Mouse (Mus musculus) macrophage (primary cell): ENCODE measurements around the gene Aff1. TPM values are rescaled to one million over a fixed set of nuclear protein-coding genes. Genes with fewer than 3 reads are reported as not detected.

Experiments used
- H3K27ac ChIP-seq: fragments of 350-480 bp; formaldehyde crosslinking; 2 replicates; pipeline ENCODE4 v1.9.0; 2021
- H3K36me3 ChIP-seq: fragments of 350-480 bp; formaldehyde crosslinking; 2 replicates; pipeline ENCODE4 v1.9.0; 2021; ENCODE audit errors: inconsistent target
- H3K4me3 ChIP-seq: fragments of 350-480 bp; formaldehyde crosslinking; 2 replicates; pipeline ENCODE4 v1.9.0; 2021; ENCODE audit errors: inconsistent target
- H3K79me2 ChIP-seq: fragments of 350-480 bp; formaldehyde crosslinking; 2 replicates; pipeline ENCODE4 v1.9.0; 2021; ENCODE audit errors: inconsistent target
- WGBS: methylation state at CpG from one replicate; pipeline ENCODE4 v1.1.7; 2026; ENCODE audit warnings: inconsistent platforms; ENCODE audit not compliant: missing documents; 5-methylcytosine and 5-hydroxymethylcytosine counted together
- polyA plus RNA-seq: library from polyadenylated mRNA; stranded (reverse); fragments of 250-400 nt; gene quantifications from 3 replicates; pipeline ENCODE4 v1.2.4, GENCODE M21; 2018; ENCODE audit warnings: inconsistent platforms

The Aff1 gene
- polyA plus RNA-seq, 1 experiment from 2014 or later = 46.7 TPM

- Histone ChIP-seq H3K27ac (no peak overlapping the region), H3K79me2 (peaks cover 100% of the 10 kb centered on the region), H3K36me3 (peaks cover 68% of the 10 kb centered on the region), H3K4me3 (no peak overlapping the region)
- 89% methylated on average over 16 of the region's 16 CpGs for WGBS
Measured at GRCm38 (mm10) chr5:103814551-103815248, 122.5 kb downstream of the Aff1 start.

GRCm38 (mm10) chr5:103815249-103815617 is 123.1 kb downstream of the Aff1 start:
- peaks cover 100% of the 10 kb centered on the region for H3K79me2 ChIP-seq
- H3K4me3 ChIP-seq = no peak overlapping the region
- WGBS = 66% methylated on average over 4 of the region's 4 CpGs
- H3K27ac ChIP-seq = no peak overlapping the region
- peaks cover 71% of the 10 kb centered on the region for H3K36me3 ChIP-seq

GRCm38 (mm10) chr5:103816718-103817117 is 124.5 kb downstream of the Aff1 start:
- Histone ChIP-seq H3K4me3 (no peak overlapping the region), H3K36me3 (peaks cover 73% of the 10 kb centered on the region), H3K27ac (no peak overlapping the region), H3K79me2 (peaks cover 100% of the 10 kb centered on the region)
- 100% methylated on average over 3 of the region's 3 CpGs for WGBS

- Histone ChIP-seq H3K79me2 (peaks cover 100% of the 10 kb centered on the region), H3K27ac (no peak overlapping the region), H3K4me3 (no peak overlapping the region), H3K36me3 (peaks cover 73% of the 10 kb centered on the region)
- WGBS = 36% methylated on average over 1 of the region's 1 CpGs
Measured at GRCm38 (mm10) chr5:103817754-103818153, 125.6 kb downstream of the Aff1 start.

GRCm38 (mm10) chr5:103818602-103819001 is 126.4 kb downstream of the Aff1 start:
- 96% methylated on average over 9 of the region's 9 CpGs for WGBS
- peaks cover 67% of the 10 kb centered on the region for H3K36me3 ChIP-seq
- no peak overlapping the region for H3K4me3 ChIP-seq

GRCm38 (mm10) chr5:103819674-103820073 is 127.5 kb downstream of the Aff1 start:
- no peak overlapping the region for H3K27ac ChIP-seq
- 57% methylated on average over 1 of the region's 1 CpGs for WGBS
- H3K79me2 ChIP-seq = peaks cover 93% of the 10 kb centered on the region
- H3K4me3 ChIP-seq = no peak overlapping the region
- H3K36me3 ChIP-seq = peaks cover 57% of the 10 kb centered on the region

More at GRCm38 (mm10) chr5:103818602-103819001, 126.4 kb downstream of the Aff1 start:
- Histone ChIP-seq H3K79me2 (peaks cover 100% of the 10 kb centered on the region), H3K27ac (no peak overlapping the region)

- H3K4me3 ChIP-seq = no peak overlapping the region
- WGBS = 96% methylated on average over 9 of the region's 9 CpGs
- no peak overlapping the region for H3K27ac ChIP-seq
- peaks cover 86% of the 10 kb centered on the region for H3K79me2 ChIP-seq
- H3K36me3 ChIP-seq = peaks cover 52% of the 10 kb centered on the region
Measured at GRCm38 (mm10) chr5:103821062-103821461, 128.9 kb downstream of the Aff1 start.

DNA sequence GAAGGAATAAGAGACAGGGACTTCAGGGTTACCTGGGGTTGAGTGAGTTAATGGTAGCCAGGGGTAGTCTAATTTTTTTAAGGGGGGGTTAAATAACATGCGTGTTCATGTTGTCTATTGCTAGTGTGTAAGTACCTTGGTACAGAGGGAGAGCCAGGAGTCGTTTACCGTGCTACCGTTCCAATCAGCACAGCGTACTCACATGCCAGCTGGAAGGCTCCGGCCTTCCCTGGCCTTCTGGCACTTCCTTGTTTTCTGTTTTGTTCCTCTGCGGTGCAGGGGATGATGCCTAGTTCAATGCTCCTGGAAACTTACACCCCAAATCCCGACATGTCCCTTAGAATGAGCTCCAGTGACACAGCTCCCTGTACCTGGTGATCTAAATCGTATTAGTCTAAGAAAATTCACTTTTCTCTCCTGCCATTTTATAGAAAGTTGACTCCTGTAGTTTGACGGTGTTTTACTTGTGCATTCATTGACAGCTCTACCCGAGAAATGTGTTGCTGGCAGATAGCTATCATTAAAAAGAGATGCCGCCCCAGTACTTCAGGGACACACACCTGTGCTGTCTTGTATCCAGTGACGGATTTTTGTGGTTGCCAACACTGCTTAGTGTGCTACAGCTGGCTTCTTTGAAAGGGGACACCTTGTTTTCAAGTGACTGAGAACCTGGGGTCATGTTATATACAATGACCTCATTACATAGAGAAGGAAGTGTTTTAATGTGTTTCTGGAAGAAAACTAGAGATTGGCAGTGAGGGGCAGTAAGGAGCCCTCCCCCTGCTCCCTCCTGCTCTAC is 129.5 kb downstream of the Aff1 start:
- H3K36me3 ChIP-seq = peaks cover 58% of the 10 kb centered on the region
- no peak overlapping the region for H3K27ac ChIP-seq
- H3K79me2 ChIP-seq = peaks cover 82% of the 10 kb centered on the region
- no peak overlapping the region for H3K4me3 ChIP-seq
- WGBS = 92% methylated on average over 12 of the region's 13 CpGs

- Histone ChIP-seq H3K4me3 (no peak overlapping the region), H3K36me3 (peaks cover 68% of the 10 kb centered on the region), H3K79me2 (peaks cover 74% of the 10 kb centered on the region), H3K27ac (no peak overlapping the region)
- WGBS = 89% methylated on average over 5 of the region's 5 CpGs
Measured at GRCm38 (mm10) chr5:103822949-103823348, 130.8 kb downstream of the Aff1 start.

DNA sequence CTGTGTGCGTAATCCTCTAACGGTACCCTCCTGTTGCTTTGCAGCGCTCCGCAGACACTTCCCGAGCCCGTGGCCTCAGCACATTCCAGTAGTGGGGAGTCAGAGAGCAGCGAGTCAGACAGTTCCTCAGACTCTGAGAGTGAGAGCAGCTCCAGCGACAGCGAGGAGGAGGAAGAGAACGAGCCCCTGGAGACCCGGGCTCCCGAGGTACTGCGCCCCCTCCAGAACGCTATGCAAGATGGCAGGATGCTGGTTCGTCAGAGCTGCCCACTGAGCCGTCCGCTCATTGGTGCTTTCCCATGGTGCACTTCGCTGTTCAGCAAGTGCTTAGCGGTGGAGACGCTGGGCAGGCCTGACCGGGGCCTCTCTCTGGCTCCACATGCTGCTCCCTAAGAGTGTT is 136.1 kb downstream of the Aff1 start:
- WGBS = 92% methylated on average over 17 of the region's 21 CpGs
- Histone ChIP-seq H3K4me3 (no peak overlapping the region), H3K79me2 (peaks cover 60% of the 10 kb centered on the region; the same call in 1 of the 2 replicates), H3K36me3 (peaks cover 80% of the 10 kb centered on the region), H3K27ac (no peak overlapping the region)

DNA sequence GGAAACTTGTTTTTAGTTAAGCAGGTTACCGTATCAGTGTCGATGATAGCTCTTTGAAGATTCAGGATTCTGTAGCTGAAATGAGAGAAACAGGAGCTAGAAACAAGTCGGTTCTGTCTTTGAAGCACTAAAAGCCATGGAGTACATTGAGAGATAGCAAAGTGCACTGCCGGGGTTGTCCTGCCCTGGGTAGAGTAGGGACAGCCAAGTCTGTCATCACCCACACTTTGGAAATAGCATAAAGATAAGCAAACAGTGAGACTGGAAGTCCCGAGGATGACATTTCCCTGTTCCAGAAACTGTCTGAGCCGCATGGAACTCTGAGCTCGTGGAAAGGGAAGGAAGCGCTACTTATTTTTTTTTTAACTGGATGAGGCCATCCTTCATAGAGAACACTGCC is 136.6 kb downstream of the Aff1 start:
- Histone ChIP-seq H3K27ac (no peak overlapping the region), H3K79me2 (peaks cover 60% of the 10 kb centered on the region; the same call in 1 of the 2 replicates), H3K4me3 (no peak overlapping the region), H3K36me3 (peaks cover 84% of the 10 kb centered on the region)
- 96% methylated on average over 8 of the region's 8 CpGs for WGBS

DNA sequence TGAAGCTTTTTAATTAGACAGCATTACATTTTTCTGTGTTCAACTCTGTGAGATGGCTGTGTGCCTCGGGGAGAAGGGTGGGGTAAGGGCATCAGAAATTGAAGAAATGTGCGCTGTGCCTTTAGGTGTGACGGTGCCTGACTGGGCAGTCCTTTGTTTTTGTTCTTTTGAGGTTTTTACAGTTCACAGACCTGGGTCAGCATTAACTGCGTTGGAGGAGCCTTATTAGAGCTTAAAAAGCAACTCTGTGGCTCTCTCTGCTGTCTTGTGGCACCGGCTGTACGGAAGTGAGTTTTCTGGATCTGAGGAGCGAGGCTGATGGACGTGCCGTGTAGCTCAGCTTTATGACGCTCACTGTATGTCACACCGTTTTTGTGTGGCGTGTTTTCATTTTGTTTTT is 137.0 kb downstream of the Aff1 start:
- peaks cover 86% of the 10 kb centered on the region for H3K36me3 ChIP-seq
- 95% methylated on average over 12 of the region's 12 CpGs for WGBS
- peaks cover 61% of the 10 kb centered on the region; the same call in 1 of the 2 replicates for H3K79me2 ChIP-seq
- no peak overlapping the region for H3K4me3 ChIP-seq
- H3K27ac ChIP-seq = no peak overlapping the region

DNA sequence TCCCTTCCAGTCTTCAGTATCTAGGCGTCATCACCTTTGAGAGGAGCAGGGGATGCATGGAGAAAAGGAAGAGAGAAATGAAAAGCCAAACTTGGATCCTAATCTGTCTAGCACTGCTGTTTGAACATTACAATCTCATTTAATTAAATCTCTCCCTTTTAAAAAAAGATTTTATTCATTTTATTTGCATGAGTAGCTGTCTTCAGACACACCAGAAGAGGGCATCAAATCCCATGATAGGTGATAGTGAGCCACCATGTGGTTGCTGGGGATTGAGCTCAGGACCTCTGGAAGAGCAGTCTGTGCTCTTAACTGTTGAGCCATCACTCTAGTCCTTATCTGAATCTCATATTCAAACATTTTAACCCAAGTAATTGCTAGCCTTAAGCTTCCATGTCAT is 138.7 kb downstream of the Aff1 start:
- no peak overlapping the region for H3K4me3 ChIP-seq
- 93% methylated on average over 1 of the region's 1 CpGs for WGBS
- H3K36me3 ChIP-seq = peaks cover 96% of the 10 kb centered on the region
- H3K79me2 ChIP-seq = peaks cover 73% of the 10 kb centered on the region
- no peak overlapping the region for H3K27ac ChIP-seq

GRCm38 (mm10) chr5:103835471-103836147 is 143.4 kb downstream of the Aff1 start:
- 84% methylated on average over 15 of the region's 15 CpGs for WGBS
- Histone ChIP-seq H3K36me3 (peaks cover 94% of the 10 kb centered on the region), H3K4me3 (no peak overlapping the region), H3K79me2 (peaks cover 94% of the 10 kb centered on the region), H3K27ac (no peak overlapping the region)
